Mouse (Mus musculus) urinary bladder, postnatal 25 days (tissue): ENCODE data around the gene Snapin.

ENCODE experiments used
- DNase-seq: peaks from one replicate; pipeline ENCODE4 v3.0.0; 2022; ENCODE audit warnings: low spot score

Gene Snapin

GRCm38 (mm10) chr3:90454931-90455330 lies 35.9 kb downstream of the Snapin start:
- no peak for DNase-seq

DNA sequence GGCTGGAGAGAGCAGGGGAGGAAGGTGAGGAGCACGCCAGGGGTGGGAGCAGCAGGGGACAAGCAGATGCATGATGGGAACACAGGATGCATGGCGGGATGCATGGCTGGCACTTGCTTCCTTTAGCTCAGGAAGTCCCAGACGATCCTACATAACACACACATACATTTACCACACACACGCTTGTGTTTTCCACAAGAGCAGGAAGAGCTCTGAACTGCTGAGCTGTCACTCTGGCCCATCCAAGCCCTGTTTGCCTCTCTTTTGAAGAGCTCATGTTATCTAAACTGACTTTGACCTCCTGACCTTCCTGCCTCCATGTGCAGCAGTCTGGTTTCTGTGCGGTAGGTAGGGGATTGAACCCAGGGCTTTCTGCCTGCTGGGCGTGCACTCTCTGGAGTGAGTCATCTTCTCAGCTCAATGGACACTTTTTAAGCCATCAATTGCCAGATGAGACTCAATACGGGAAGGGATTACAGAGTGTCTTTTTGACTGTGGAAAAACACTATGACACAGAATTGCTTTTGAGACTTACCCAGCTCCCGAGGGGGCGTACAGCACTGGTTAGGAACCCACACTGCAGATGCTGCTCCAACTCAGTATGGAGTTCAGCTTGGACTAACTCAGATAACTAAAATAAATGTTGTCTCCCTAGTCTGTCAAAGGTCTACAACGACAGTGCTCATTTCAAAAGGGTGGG lies 39.3 kb downstream of the Snapin start:
- DNase-seq, result no peak

DNA sequence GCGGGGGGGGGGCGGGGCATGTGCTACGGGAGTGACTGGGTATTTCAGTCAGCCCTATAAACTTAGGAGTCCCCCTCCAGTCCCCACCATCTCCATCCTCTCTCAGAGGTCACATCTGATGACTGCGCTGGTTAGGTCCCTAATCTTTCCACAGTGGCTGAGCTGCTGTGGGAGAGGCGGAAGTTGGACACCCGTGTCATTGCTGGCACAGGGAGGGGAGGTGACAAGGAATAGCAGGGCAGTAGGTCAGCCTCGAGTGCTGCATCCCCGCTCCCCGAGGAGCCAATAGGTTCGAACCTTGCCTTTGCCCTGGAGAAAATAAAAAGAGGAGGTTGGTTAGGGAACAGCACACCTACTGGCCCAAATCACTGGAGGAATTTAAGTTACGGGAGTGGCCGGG lies 40.0 kb downstream of the Snapin start:
- DNase-seq, result no peak

DNA sequence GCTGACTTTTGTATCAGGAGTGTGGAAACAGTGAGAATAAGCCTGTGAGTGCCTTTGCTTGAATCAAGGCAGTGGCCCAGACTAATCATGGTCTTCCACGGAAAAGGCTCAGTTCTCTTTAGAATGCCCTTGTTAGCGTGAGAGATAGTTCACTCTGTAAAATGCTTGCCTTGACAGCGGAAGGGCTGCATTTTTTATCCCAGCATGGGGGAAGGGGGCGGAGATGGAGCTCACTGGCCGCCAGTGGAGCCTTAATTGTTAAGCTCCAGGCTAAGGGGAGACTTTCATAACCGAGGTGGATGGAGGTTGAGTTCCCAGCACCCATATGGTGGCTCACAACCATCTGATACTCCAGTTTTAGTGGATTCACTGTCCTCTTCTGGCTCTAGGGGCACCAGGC lies 42.2 kb downstream of the Snapin start:
- no peak for DNase-seq

- no peak for DNase-seq
Measured at GRCm38 (mm10) chr3:90447123-90447494, 43.7 kb downstream of the Snapin start.

DNA sequence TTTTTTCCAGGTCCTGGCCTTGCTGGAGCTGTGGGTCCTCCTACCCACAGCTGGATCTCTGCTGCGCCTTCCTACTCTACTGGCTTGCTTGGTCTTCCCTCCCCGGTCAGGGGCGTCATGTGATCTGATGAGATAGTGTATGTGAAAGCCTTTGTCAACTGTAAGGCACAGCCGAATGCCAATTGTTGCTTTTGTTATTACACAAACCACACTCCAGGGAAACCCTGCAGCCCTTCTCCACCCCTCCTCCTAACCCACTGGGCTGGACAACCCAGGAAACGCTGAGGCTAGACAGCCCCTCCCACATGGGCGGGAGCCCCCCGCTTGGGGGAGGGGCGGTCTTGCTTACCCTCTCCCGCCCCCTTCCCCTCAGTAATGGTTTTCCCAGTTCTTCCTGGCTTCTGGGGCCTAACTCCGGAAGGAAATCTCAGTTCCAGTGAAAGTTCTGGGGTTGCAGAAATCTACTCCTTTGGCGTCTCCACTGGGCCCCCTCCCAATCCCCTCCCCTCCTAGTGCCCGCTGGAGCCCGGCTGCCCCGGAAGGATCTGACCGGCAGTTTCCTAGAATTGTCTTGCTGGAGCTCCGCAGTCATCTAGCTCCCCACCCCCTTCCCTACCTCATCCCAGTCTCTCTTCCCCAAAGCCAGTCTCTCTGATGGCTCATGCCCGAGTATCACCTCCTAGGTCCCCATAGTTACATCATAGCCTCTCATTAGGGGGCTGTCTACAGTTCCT lies 44.3 kb downstream of the Snapin start:
- DNase-seq, result peak; percentile 64

GRCm38 (mm10) chr3:90445417-90446200 lies 45.2 kb downstream of the Snapin start:
- DNase-seq, result no peak

DNA sequence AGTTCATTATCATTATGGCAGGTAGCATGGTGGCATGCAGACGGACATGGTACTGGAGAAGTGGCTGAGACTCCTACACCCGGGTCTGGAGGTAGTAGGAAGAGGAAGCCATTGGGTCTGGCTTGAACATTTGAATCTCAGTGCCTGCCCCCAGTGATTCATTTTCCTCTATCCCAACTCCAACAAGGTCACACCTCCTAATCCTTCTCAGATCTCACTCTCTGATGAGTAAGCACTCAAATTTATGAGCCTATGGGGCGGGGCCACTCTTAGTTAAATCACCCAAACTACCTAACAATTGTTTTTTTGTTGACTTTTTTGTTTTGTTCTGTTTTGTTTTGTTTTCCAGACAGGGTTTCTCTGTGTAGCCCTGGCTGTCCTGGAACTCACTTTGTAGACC lies 46.9 kb downstream of the Snapin start:
- DNase-seq, result no peak

GRCm38 (mm10) chr3:90440756-90441155 lies 50.1 kb downstream of the Snapin start:
- DNase-seq, result no peak
